Mouse (Mus musculus) heart, postnatal 36 days (tissue): ENCODE data around the gene Myh6. TPM values are rescaled to one million over a fixed set of nuclear protein-coding genes. Genes with fewer than 3 reads are reported as not detected.
"Not testable (repeated sequence)": the region's sequence is repeated elsewhere in the genome, so short reads cannot be mapped to it uniquely, and the experiment has no call there.

Experiments used
- DNase-seq, 2 experiments: peaks; one replicate each; pipeline ENCODE4 v3.0.0; 2021 to 2022
- intact Hi-C: fragments of 180-260 bp; cut with DNase I; formaldehyde crosslinking; loops from one replicate; pipeline ENCODE4 v1.15.1; 2025
- total RNA-seq, 2 experiments: library from RNA; stranded (reverse); gene quantifications; 2 replicates each; pipeline ENCODE4 v1.2.3; 2021

The Myh6 gene
- total RNA-seq, result over 10,000 TPM; 23,066 to 24,862 TPM

- peak; percentile 58 to 60 for DNase-seq
- intact Hi-C loops, result no loop called here
These were observed at the start of gene Myh6 for GRCm38 (mm10) chr14:54966320-54966977. Gene Myh6 (minus strand): TSS chr14:54966927.

DNA sequence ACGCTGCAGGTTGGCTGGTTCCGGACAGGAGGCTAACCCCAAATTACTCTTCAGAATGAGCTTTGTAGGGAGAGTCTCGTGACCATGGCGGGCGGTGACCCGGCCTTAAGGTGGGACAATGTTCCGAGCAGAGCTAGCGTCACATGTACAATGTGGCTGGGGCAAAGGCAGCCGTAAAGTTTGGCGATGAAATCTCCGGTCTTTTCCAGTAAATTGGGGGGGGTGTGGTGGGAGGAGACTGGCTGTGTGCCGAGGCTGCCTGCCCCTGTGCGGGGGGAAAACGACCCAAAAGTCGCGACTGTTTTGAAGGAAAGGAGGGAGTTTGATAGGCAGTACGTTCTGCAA is 49.0 kb upstream of the Myh6 start:
- intact Hi-C loops, result loop anchor here (2.0 kb wide), 1 partner anchor 115 kb away; no protein-coding TSS in a partner anchor
- DNase-seq, result no peak

DNA sequence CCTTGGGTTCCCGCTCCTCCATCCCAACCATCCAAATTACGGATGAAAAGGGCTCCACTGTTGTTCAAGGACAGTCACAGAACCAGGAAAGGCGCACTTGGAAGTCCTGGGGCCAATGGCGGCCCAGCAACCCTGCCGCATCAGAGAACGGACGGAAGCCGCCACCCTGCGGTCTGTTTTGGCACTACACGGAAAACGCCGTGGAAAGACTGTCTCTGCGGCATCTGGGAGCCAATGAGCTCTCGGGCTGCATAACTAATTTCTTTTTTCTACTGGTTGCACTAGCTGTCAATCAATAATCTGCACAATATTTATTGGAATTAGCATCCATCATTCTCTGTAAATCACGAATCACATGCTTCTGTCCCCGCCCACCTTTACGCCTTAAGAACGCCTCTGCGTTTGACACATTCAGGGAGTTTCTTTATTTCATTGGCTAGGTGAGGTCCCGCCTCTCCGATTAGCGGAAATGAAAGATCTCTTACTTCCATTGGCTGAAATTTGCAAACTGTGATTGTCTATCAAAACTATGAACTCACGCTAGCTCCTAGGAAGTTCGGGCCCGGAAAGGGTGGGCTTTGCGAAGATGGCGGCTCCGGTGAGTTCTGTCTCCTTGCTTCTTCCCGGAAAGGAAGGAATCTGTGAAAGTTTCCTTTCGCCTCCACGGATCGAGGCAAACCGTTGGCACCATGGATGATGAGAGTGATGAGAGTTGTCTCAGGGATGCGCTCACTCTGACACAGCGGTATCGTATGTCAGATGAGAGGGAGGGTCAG is 48.5 kb upstream of the Myh6 start, which contains the start of gene Ngdn:
Gene Ngdn, plus strand, starts transcription at position 464 of the 776 bp plus-strand sequence.
- intact Hi-C loops, result loop anchor here (1.0 to 2.0 kb wide), 2 partner anchors 114 to 172 kb away; no protein-coding TSS in a partner anchor
- DNase-seq, result peak; percentile 99

- intact Hi-C loops, result loop anchor here (1.0 to 2.0 kb wide), 2 partner anchors 114 to 171 kb away; no protein-coding TSS in a partner anchor
- no peak for DNase-seq
These were observed 47.9 kb upstream of the Myh6 start for GRCm38 (mm10) chr14:55014591-55014990.

DNA sequence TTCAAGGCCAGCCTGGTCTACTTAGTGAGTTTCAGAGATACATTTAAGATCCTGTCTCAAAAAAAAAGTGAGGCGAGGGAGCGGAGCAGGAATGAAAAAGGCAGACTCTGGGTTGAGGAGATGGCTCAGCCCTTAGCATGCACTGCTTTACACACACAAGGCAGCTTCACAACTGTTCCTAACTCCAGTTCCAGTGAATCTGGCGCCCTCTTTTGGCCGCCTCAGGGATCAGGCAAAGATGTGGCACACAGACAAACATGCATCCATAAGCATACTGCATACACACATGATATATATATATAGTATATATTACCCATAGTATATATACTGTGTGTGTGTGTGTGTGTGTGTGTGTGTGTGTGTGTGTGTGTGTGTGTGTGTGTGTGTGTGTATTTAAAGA is 44.4 kb upstream of the Myh6 start:
- no peak for DNase-seq
- intact Hi-C loops, result no loop called here

- intact Hi-C loops, result no loop called here
- DNase-seq, result no peak
These were observed 41.7 kb upstream of the Myh6 start for GRCm38 (mm10) chr14:55008417-55008816.

- no peak for DNase-seq
- intact Hi-C loops, result no loop called here
These were observed 40.6 kb upstream of the Myh6 start for GRCm38 (mm10) chr14:55007120-55007908.

GRCm38 (mm10) chr14:55006541-55006940 is 39.8 kb upstream of the Myh6 start:
- no peak for DNase-seq
- intact Hi-C loops, result no loop called here

- no peak for DNase-seq
- intact Hi-C loops, result no loop called here
These were observed 39.2 kb upstream of the Myh6 start for GRCm38 (mm10) chr14:55005967-55006366.

DNA sequence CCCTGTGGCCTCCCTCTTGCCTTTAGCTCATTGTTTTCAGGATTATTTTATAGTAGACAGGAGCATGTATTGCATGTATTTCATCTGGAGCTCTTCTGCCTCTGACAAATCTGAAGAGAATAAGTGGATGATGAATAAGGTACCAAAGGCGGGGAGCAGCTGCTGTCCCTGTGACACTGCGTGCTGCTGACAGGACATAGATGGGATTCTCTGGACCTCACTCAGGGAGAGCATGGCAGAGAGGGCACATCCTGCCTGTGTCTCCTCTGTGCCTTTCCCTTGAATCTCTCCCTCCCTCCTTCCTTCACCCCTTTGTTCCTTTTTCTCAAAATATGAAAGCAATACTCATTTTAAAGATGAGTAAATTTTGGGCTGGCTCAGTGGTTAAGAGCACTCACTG is 38.8 kb upstream of the Myh6 start:
- intact Hi-C loops, result no loop called here
- DNase-seq, result no peak

GRCm38 (mm10) chr14:55003878-55004855 is 37.4 kb upstream of the Myh6 start:
- DNase-seq, result peak; percentile 59 to 68
- intact Hi-C loops, result no loop called here

- intact Hi-C loops, result no loop called here
- no peak for DNase-seq
These were observed 36.0 kb upstream of the Myh6 start for GRCm38 (mm10) chr14:55002687-55003120.

DNA sequence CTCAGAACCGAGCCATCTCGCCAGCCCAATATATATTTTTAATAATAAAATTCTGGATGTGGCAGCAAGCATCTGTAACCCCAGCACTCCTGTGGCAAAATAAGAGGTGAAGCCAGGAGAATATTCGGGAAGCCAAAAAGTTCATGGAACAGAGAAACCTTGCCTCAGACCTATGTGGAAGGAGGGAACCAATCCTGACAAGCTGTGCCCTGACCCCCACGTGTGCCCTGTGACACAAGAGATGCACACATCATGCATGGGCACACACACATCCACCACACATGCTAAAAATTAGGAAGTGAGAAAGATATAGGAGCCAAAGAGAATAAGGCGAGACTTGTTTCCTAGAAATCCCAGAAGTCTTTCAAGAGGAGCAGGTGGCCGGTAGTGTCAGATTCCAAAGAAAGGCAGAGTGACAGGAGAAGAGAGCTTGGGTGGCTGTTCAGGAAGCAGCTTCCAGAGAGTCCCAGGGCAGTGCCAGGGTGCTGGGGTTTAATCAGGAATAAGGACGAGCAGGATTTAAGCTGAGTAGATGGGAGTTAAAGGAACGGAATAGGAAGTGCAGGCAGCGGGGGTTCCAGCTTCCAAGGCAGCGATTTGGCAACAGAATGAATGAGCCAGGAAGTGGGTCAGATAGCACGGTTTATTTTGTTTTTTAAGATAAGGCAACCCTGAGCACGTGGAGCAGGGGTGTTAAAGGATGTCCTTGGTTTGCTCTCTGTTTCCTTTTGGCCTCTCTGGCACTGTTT is 35.4 kb upstream of the Myh6 start:
- no peak for DNase-seq

DNA sequence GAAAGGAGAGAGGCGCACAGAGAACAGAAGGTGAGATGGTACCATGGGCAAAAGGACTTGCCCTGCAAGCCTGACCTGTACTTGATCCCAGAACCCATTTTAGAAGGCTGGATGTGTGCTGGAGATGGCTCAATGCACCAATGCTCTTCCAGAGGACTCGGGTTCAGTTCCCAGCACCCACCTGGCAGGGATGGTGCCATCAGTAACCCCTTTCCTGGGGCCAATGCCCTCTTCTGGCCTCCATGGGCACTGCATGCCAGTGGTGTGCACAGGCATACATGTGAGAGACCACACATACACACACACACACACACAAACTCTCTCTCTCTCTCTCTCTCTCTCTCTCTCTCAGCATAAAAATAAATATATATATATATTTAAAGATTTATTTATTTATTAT is 34.7 kb upstream of the Myh6 start:
- no peak for DNase-seq
- intact Hi-C loops, result no loop called here

More for the DNA sequence above, 35.4 kb upstream of the Myh6 start:
- intact Hi-C loops, result no loop called here

DNA sequence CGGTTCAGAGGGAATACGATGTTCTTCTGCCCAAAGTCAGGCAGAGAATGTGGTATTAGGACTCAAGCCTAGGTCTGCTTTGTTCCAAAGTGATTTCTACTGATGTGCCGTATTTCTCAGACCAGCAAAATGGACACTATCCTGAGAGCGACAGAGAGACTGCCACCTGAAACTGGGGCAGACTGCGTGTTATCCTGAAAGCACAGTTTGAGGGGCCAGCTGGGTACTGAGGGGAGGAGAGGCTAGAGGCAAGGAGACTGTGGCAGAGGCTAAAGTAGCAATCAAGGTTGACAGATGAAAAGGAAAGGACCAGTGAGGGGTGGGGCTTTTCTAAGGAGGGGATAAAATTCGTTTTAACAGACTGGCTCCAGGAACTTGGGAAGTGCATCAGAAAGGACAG is 34.1 kb upstream of the Myh6 start:
- no peak for DNase-seq
- intact Hi-C loops, result no loop called here

- intact Hi-C loops, result not testable (repeated sequence)
These were observed 33.1 kb upstream of the Myh6 start for GRCm38 (mm10) chr14:54999868-55000267.

DNA sequence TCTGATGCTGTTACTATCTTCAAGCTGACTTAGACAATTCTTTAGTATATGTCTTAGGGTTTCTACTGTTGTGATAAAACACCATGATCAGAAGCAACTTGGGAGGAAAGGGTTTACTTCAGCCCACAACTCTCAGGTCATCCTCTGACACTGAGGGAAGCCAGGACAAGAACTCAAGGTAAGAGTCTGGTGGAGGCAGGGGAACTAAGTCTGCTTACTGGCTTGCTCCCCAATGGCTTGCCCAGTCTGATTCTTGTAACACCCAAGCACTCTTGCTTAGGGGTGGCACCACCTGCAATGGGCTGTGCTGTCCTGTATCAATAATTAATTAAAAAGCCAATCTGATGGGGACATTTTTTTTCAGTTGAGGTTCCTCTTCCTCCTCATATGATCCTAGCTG is 32.0 kb upstream of the Myh6 start:
- no peak for DNase-seq
- intact Hi-C loops, result no loop called here

More at GRCm38 (mm10) chr14:54999868-55000267, 33.1 kb upstream of the Myh6 start:
- DNase-seq, result not testable (repeated sequence)

GRCm38 (mm10) chr14:54997297-54997696 is 30.6 kb upstream of the Myh6 start:
- no peak for DNase-seq
- intact Hi-C loops, result no loop called here

DNA sequence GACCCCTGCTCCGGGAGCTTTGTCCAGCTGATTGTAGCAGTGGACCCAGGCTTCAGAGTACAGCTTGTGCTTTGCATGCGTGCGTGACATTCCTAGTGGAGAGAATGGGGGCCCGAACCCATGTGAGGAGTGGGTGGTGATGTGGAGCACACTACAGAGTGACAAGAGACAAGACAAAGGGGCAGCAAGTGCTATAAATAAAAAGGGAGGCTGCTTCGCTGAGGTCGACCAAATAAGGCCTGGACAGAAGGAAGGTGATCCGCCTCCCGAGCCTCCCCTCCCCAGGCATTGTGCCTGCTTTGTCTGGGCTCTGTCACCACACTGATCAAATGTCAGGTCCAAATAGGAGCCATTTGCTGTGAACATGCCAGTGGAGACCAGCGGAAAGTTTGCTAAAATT is 30.1 kb upstream of the Myh6 start:
- no peak for DNase-seq
- intact Hi-C loops, result no loop called here
